In the genomic region with DNA sequence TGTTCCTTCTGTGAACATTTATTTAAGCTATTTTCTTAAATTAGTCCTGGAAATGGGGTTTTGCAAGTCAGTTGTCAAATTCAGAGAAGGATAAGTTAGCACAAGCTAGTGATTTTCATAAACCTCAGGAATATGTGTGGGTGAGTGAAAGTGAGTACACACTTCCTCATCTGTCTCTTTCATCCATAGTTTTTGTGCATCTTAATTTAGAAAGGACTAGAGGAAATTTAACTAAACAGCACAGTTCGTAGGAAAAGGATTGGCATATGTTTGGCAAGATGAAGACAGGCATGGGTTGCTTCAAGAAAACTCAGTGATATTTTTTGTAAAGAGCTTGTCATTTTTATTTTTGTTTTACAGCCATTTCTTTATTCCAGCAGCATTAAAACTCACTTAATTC, we compare ENCODE assay signal across 12 mouse cellular contexts.
"Had no signal": no experiment of that assay in that cellular context is flagged by ENCODE, and none has a peak within 500 bp of the region (broad histone marks: within the 10 kb centered on the region; RNA-seq: fewer than 3 reads in every experiment).

No protein-coding gene starts in this region.

- DNase-seq: retina, postnatal 1 day; right cerebral cortex, adult 18-20 months; right cerebral cortex, postnatal 14 days; right cerebral cortex, postnatal 25 days; right cerebral cortex, postnatal 4 days; spleen, adult 18-20 months; thymus, adult 18-20 months; thymus, adult 2 months; thymus, postnatal 14 days; thymus, postnatal 25 days; thymus, postnatal 36 days; thymus, postnatal 4 days had no signal
